Mouse (Mus musculus) urinary bladder, adult 2 months (tissue): ENCODE results near the gene Rtp4. TPM values are rescaled to one million over a fixed set of nuclear protein-coding genes. Genes with fewer than 3 reads are reported as not detected.

Experiments
- DNase-seq: peaks from one replicate; pipeline ENCODE4 v3.0.0; 2022; ENCODE audit warnings: low spot score
- polyA plus RNA-seq: library from polyadenylated mRNA; depleted of rRNA; stranded (reverse); fragments of >200 nt; gene quantifications from 2 replicates; pipeline ENCODE4 v1.2.3, GENCODE M21; 2012; rRNA removed

Gene Rtp4
- polyA plus RNA-seq, result 20.3 and 24.0 TPM in 2 replicates

DNA sequence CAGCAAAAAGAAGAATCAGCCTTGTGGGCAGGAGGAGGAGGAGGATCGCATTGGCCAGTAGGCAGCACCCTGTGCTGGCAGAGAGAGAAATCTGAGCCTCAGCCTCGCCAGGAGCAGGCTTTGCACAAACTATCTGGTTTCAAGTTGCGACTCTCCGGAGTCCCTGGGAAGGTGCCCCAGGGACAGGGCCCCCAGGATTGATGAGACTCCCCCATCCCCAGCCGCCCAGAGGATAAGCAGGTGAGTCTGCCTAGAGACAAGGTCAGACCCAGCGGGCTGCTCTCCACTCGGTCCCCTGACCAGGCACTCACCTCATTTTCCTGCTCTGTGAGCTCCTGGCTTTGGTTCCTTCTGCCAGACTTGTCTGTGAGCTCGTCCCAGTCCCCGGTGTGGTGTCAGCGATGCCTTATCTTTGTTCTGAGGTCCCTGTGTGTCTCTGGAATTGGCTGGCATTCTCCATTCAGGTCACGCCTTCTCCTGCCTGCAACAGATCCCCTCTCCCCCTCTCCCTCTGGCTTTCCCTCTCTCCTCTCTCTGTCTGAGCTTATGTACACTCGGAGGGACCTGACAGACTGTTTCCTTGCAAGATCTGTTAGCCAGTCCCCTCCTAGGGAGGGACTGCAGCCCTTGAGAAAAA is at the start of gene Rtp4, which contains the start of gene Masp1:
TSS of gene Rtp4 (plus strand) at position 57 of the 637 bp plus-strand sequence.
TSS of gene Masp1 (minus strand) at position 581 of the 637 bp plus-strand sequence.
- DNase-seq, result no peak

DNA sequence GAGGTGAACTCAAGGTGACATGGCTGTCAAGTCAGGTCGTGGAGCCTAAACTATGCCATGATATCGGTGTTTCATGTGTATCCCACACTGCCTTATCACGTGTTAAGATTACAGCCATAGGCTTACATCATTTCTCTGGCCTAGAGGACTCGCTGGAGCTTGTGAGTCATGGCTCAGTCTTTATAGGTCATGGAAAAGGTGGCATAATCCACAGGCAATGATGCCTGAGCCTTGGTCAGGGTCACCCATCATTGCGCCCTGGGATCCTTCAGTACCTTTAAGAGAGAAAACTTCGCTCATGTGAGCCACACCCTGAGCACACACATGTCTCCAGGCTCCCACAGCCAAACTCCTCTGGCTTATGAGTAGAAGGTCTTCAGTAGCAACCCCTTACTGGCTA is 48.5 kb upstream of the Rtp4 start:
- DNase-seq, result no peak

DNA sequence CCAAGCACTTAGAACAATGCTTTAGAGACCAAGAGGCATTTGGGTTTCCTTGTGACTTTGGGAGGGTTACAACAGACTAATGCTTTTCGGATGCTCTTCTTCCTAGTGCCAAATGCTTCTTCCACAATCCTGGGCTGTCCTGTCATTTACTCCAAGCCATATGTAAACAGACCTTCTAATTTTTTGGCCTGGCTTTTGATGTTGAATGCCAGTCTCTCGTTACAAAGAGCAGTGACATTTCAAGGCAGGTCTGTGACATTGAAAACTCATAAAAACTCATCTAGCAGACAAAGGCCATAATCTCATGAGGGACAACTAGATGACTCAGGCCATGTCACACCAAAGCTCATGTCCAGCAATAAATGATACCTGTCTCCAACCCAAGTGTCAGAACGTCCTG is 48.0 kb upstream of the Rtp4 start:
- DNase-seq, result no peak

DNA sequence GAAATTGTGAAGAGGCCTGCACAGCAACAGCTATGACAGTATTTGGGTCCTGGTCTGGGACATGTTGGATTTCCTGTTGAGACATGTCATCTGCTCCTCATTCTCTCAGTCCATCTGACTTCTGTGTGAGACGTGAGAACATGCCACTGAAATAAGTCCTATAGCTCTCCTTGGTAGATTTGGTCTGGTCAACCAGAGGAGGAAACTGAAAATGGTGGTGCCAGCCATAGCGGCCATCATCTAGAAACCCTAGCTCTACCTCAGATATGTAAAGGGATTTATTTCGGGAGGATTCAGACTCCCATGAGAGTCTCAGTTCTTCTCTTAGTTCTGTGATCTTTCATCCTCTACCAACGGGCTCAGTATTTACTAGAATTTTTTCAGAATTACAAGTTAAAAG is 44.4 kb upstream of the Rtp4 start:
- DNase-seq, result no peak

DNA sequence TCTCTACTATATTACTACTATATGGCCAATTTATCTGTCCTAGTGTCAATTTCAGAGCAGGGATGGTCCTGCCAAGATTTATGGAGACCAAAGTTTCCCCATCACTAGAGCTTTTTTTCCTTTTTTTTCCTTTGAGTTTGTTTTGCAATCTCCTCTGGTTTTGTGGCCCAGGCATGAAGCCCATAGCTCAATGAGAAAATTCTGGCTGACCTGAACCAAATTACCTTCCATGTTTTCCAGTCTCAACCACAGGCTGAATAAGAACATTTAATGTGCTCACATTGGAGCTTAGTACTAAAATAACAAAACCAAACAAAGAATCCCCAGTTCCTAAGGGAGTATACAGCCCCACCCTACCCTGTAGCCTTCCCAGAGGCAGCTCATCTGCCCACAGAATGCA is 43.5 kb upstream of the Rtp4 start:
- no peak for DNase-seq

DNA sequence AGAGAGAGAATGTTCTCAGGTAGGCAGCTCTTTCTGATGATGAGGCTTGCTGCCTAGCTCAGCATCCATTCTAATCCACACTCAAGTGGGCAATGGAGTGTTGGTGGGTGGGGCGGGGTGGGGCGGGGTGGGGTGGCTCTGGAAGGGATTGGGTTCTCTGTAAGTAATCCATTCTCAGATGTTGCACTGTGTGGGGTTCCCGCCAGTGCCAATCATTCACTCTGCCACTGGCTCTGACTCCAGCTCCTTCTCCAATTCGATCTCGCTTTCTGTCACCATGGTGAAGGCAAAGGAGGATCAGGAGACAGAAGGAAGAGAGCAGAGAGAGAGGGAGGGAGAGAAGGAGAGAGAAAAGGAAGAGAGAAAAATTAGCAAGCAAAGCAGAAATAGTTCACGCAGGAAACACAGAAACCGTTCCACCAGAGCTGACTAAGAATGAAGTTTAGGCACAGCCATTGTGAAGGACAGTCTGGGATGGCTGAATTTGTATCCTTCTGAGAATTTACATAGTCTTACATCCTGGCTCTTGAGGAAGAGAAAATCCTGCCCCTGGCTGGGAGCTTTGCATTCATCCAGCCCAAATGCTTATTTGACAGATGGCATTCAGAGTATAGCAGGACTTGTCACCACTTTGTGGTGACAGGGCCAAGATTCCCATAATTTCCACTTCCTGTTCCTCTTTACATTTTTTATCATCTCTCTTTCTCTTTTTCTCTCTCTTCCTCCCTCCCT is 40.1 kb upstream of the Rtp4 start:
- no peak for DNase-seq

DNA sequence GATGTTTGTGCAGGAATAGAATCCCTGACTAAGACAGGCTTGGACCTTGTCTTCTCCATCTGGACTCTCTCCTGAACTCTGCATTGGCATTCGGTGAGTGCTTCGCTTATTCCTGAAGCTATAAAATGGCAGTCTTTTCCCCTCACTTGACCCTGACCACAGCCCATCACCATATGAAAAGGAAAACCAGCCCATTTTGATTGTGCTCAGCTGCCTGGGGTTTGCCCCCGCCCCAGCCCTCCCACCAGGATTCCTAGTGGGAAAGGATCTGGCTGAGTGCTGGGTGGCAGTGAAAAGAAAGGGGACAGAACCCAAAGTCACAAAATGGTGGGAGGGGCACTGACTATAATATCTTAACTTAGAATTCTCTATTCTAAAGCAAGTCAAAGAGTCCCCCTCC is 37.9 kb upstream of the Rtp4 start:
- no peak for DNase-seq

DNA sequence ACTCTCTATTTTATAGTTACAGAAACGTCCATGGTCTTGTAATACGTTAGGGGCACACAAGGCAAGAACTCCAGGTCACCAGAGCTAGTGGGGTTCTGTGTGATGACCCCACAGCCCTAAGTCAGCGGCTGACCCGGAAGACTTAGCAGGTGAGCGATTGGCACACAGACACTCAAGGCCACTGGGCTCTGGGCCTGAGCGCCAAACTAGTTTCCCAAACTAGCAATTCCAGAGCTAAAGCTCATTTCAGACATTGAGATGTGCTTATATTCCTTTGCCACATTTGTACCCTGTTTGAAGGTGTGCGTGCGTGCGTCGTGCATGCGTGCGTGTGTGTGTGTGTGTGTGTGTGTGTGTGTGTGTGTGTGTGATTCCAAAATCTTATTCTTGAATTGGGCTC is 37.2 kb upstream of the Rtp4 start:
- DNase-seq, result no peak

DNA sequence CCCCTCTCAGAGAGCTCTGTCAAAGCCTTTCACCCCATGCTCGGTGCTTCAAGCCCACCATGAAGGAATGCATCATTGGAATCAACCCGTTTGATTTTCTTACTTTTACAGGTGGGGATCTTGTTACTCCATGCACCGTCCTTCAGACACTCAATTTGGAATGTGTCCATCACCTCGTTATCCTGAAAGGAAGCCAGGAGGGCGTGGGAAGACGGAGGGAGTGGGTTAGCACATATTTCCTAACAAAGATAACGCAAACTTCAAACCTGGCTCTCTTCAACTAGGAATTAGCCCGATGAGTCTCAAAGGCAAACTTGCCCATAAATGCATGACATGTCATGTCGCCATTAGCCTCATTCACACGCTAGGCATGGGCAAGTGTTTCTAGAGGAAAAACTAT is 36.8 kb upstream of the Rtp4 start:
- DNase-seq, result no peak

DNA sequence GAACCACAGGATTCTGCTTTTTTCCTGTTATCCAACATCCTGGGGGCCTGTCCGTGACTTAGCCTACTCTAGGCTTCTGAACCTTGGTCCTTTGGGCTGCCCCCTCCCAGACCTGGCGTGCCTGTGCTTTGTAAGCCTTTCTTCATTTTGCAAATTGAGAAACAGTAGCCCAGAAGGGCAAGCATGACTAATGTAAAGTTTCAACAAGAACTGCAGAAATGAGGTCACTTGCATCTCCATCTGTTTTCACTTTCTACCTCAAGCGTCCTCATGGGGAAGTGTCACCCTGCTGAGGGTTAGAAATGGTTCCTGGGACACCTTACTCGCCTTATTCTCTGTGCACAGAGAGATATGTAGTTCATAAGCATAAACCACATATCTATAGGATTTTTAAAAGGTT is 27.3 kb upstream of the Rtp4 start:
- no peak for DNase-seq

DNA sequence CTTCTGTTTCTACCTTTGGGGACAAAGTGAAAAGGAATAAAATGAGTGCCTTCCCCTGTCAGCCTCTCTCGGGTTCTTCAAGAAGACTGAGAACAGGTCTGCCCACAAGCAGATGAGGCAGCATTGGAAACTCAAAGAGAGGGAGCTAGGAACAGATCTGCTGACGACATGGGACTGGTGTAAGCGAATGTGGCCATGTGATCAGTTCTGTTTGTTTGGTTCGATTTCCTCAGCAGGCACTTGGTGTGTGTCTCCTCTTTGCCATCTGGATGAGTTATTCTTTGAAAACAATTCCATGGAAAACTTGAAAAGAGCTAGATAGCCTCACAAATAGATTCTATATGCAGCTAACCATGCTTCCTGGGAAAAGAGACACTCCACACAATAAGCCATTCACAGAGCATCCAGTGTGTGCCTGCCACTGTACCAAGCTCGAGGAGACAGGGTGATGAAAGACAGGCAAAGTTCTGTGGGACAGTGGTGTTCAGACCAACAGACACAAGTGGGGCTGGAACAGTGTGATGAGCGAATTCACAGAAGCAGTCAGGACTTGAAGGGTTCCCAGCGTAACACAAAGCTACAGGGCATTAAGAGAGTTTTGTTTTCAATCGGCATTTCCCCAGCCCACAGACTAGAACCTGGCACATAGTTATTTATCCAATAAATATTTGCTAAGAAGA is 23.7 kb upstream of the Rtp4 start:
- DNase-seq, result no peak

DNA sequence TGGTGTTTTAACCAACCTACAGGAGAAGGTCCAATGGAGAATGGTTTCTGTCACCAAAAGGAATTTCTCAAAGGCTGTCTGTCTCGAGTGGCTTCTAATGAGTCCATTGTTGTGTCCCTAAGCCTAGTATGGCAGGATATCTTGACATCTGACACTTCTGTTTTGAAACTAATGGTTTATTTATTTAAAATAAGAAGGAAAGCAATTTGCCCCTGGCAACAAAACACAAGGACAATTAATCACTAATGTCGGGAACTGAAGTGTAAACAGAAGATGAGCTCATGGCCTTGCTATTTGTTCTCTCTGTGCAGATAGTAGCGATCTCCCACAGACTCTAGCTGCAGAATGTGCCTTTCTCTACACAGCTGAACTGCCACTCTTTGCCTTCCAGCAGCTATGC is 22.7 kb upstream of the Rtp4 start:
- no peak for DNase-seq

DNA sequence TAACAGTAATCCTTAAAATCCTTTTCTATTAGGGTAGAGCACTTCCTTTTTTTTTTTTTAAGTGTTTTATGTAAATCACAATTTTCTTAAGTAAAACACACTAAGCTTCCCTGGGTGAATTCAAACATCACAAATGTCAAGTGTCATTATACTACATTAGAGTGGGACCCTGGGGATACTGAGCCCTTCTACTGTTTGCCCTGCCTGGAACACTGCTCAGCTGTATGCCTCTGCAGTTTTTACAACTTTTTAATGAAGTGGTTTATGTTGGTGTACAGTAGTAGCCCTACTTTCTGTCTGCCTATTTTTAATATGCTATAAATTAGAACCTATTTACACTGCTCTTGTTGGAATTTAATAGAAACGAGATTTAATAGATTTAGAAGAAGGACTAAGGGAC is 22.2 kb upstream of the Rtp4 start:
- DNase-seq, result no peak

DNA sequence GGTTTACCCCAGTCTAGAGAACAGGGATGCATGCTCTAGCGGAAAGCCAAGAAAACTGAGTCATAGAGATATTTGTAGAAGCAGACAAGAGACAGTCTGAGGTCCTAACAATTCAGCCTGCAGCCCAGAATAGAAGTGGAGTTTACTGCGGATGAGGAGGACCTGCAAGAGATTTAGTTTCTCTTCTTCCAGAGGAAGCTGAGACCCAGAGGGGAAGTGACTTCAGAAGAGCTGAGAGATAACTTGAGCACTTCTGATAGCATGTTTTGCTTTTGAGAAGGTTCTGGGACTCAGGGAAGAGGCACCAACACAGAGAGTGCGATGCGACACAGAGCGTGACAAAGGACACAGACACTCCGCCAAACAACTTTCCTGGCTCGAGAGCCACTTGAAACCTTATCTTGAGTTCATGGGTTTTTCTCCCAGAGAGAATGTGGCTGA is 21.4 kb upstream of the Rtp4 start:
- no peak for DNase-seq

DNA sequence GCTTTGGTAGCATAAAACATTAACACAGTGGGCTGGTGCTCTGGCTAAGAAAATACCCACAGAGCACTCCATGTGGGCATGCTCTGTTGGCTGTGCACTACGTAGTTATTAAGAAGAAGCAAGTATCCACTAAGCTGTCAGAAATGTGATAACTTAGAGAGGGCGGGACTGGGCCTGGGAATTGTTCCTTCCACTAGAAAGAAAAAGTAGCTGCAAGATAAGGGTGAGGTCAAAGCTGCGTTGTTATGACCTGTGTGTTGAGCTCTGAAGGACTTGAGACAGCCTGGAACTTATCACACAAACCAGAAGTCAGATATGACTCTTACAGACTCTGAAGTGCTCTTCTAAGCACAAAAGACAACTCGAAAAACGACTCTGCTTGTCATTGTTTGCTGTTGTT is 19.5 kb upstream of the Rtp4 start:
- DNase-seq, result no peak

DNA sequence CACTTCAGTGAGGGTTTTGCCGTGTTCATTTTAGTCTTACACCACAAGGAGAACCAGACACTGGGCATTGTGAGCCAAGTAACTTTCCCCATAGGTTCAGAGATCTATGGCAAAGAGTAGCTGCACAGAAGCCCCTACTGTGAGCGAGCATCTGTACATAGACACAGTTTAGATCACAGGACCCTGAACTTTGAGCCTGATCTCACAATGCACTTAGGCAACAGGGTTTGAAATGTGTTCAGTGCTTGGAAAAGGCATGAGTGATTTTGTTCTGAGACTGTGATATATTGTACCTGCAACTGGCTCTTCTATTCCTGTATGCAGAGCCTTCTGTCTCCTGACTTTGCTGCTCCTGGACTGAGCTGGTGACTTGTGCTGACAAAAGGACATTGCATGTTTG is 18.8 kb upstream of the Rtp4 start:
- DNase-seq, result no peak

DNA sequence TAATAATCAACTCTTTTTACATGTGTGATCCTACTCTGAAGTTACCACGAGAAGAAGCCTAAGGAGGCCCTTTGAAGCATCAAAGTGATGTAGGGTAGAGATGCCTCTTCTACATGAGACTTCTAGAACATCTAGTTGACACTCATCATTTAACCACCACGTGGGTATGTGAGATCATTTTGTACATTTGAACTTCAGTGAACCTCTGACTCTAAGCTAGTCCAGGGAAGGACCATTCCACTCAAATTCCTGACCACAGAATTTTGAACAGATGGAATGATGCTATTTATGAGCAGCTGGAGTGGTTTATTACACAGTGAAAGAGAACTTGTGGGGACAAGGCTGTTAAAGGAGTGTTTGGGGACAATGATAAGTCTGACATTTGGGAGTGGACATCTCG is 17.6 kb upstream of the Rtp4 start:
- no peak for DNase-seq

DNA sequence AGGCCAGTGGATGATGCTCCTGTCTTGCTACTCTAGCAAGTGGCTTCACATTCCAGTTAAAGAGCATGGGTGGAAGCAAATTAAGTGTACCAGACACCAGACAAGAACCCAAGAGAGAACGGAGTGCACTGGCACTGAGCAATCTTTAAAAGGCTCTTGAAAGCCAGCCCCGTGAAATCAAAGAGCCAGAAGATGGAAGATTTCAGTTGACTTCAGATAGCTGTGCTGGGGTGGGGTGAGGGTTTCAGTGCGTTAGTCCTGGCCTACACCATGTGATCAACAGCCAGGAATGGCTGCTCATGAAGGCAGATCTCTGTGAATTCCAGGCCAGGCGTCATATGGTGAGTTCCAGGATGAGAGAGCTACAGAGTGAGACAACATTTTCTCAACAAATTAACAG is 16.7 kb upstream of the Rtp4 start:
- DNase-seq, result no peak

DNA sequence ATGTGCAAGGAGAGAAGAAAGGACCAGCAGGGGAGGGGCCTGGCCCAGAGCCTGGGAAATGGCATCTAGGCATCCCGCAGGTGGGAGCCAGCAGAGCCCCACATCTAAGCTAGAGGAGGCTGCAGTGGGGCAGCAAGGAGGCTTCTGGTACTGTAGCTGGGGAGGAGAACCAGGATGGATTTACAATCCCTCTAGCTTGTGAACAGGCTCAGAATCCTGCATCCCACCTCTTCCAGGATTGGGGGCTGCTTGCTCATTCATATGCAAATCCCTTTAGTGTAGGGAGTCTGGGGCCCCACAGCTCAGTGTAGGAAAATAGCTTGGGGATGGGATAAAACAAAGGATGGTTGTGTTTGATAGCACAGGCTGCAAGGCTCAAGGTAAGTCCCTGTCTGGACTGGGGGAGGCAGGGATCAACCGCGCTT is 15.8 kb upstream of the Rtp4 start:
- DNase-seq, result no peak

DNA sequence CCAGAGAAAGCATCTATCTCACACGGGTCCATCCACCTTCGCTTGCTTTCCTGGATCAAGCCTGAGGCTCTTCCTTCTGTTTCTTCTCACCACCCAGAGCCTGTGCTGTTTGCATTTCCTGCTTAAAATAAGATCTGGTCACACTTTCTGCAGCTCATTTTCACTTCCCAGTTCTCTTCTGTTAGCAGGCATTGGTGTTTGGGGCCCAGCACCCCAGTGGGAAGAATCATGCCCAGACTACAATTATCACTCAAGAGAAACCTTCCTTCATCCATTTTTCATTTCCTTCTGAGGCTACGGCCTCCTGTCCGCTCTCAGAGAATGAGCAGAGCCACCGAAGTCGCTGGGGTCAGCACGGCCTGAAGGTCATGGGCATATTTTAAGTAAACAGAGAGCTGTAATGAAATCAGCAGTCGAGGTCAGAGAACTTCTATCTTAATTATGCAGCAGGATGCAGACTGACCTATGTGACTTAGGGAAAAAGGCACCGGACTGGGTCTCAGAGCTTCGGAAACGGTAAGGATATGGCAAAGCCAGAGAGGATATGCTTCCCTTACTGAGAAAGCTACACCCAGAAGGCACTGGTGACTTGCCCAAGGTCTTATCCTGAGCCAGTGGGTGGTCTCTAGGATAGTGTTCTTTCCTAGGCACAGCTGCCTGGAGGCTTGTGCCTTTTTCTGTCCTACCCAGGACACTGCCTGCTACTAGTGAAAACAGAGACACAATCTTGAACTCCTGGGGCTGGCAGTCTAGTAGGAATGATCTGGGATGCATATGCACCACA is 14.0 kb upstream of the Rtp4 start:
- DNase-seq, result no peak

DNA sequence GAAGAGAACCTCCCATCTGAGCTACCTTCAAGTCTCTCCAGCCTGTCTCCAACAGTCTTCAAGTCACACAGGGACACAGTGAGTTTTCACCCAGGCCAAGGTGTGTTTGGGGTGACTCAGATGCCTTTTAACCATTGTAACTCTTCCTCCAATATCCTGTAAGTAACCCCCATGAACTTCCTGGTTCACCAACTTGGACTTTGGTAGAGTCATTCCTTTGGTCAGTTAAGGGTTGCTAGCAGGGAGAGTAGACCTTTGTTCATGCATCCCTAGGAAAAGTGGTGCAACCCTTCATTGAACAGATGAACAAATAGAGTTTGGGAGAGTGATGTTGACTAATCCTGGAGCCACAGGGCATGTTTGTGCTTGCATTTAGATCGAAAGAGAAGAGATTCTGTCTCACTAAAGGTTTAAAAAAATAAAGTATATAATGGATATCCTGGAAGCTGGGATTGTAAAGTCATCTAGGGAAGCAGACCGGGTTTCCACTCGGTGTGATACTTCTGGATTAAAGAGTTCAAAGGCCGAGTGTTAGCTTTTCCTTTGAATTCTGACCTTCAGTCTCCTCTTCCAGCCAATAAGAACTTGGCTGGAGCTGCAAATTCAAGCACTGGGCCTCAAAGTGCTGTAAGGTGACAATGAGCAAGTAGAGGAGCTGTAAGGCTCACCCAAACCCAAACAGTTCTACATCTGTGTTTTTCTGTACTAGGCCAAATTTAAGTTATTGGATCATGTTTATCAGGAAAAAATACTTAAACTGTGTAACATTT is 8.7 kb upstream of the Rtp4 start:
- no peak for DNase-seq
